Mouse (Mus musculus) C2C12 (cell line): ENCODE results near the gene Serpina3i.

Source experiments
- CEBPB ChIP-seq: IDR thresholded peaks from one replicate; pipeline ENCODE4 v1.6.1; 2011; ENCODE audit warnings: low read depth, mild to moderate bottlenecking, control low read depth, moderate library complexity
- CTCF ChIP-seq: IDR thresholded peaks from one replicate; pipeline ENCODE4 v1.5.1; 2011; ENCODE audit not compliant: control insufficient read depth, insufficient read depth, insufficient read length
- FOSL1 ChIP-seq: IDR thresholded peaks from one replicate; pipeline ENCODE4 v1.8.0; 2011; ENCODE audit warnings: mild to moderate bottlenecking, low read length; ENCODE audit not compliant: poor library complexity, insufficient read depth, severe bottlenecking
- MAX ChIP-seq: IDR thresholded peaks from one replicate; pipeline ENCODE4 v1.6.1; 2011; ENCODE audit warnings: mild to moderate bottlenecking, control low read depth
- MYOD1 ChIP-seq: IDR thresholded peaks from one replicate; pipeline ENCODE4 v1.6.1; 2011; ENCODE audit warnings: low read depth; ENCODE audit not compliant: control insufficient read depth, insufficient read length
- MYOG ChIP-seq: IDR thresholded peaks from one replicate; pipeline ENCODE4 v1.6.1; 2011; ENCODE audit not compliant: control insufficient read depth, insufficient read length; ENCODE audit errors: extremely low read depth
- USF1 ChIP-seq: IDR thresholded peaks from one replicate; pipeline ENCODE4 v1.6.1; 2011; ENCODE audit warnings: low read depth, mild to moderate bottlenecking, control low read depth, moderate library complexity

DNA sequence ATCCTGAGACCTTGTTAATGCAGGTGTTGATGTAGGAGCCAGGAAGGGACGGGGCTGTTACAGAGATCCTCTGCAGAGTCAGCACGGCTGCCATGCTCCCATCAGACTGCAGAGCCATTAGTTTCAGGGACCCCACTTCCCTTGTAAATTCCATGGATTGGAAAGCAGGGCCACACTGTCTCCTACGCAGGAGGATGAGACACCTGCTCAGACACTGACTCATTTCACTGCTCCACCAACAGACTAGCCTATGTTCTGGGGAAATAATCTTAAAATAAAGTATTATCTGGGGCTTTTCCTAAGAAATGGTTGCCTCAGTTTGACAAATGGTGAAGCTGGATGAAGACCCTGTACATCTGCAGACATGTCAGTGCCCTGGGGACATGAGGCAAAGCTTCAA lies 14.7 kb upstream of the Serpina3i start:
- TF ChIP-seq CEBPB: no peak
- TF ChIP-seq CTCF: no peak
- no peak for TF ChIP-seq MAX
- TF ChIP-seq MYOD1: no peak
- no peak for TF ChIP-seq FOSL1
- TF ChIP-seq USF1: no peak
- no peak for TF ChIP-seq MYOG
